8 mouse cellular contexts compared by ENCODE assay signal in genomic region chr4:139821491-139822160, GRCm38 (mm10). TPM values are rescaled to one million over a fixed set of nuclear protein-coding genes. Genes with fewer than 3 reads are reported as not detected.
A peak's percentile ranks its signal among the peaks of the same experiment; 100 is the strongest.
DNase-seq lines count a peak whose midpoint lies in the region; ATAC-seq and TF ChIP-seq lines count a peak whose summit lies in the region.

No protein-coding gene starts in this region.

- H3K27ac ChIP-seq in lung, embryonic 14.5 days (ENCODE audit: low read depth), result no peak overlapping the region
- H3K27ac ChIP-seq in forebrain, embryonic 10.5 days, result peak overlapping the region; percentile 85
- no peak overlapping the region for H3K27ac ChIP-seq in intestine, postnatal 0 days (ENCODE audit: low read depth, low read length)
- peak overlapping the region; percentile 53 for H3K27ac ChIP-seq in neural tube, embryonic 12.5 days

- no peaks in the 10 kb centered on the region for H3K9me3 ChIP-seq in lung, embryonic 14.5 days (ENCODE audit: low read depth, low read length)
- no peaks in the 10 kb centered on the region for H3K9me3 ChIP-seq in forebrain, embryonic 10.5 days
- no peaks in the 10 kb centered on the region for H3K9me3 ChIP-seq in intestine, postnatal 0 days (ENCODE audit: control insufficient read depth)
- no peaks in the 10 kb centered on the region for H3K9me3 ChIP-seq in neural tube, embryonic 12.5 days

- H3K4me3 ChIP-seq in lung, embryonic 14.5 days (ENCODE audit: low read depth, low read length), result peak overlapping the region; percentile 33
- H3K4me3 ChIP-seq in forebrain, embryonic 10.5 days, result peak overlapping the region; percentile 45
- peak overlapping the region; percentile 22 for H3K4me3 ChIP-seq in intestine, postnatal 0 days (ENCODE audit: low read depth, low read length)
- peak overlapping the region; percentile 37 for H3K4me3 ChIP-seq in neural tube, embryonic 12.5 days

- peak; percentile 48; the same call in 1 of the 2 replicates for ATAC-seq in lung, embryonic 14.5 days (ENCODE audit: insufficient read depth)
- ATAC-seq in intestine, postnatal 0 days, result no peak
- ATAC-seq in neural tube, embryonic 12.5 days (ENCODE audit: low FRiP score, low read depth), result peak; percentile 18; the same call in 1 of the 2 replicates
- no peak for ATAC-seq in megakaryocyte progenitor cell, adult 5-6 weeks (replicated peaks; ENCODE audit: poor library complexity)

- peaks cover 99% of the 10 kb centered on the region for H3K27me3 ChIP-seq in lung, embryonic 14.5 days (ENCODE audit: insufficient read depth, low read length)
- H3K27me3 ChIP-seq in forebrain, embryonic 10.5 days (ENCODE audit: poor library complexity, severe bottlenecking), result peaks cover 100% of the 10 kb centered on the region
- peaks cover 96% of the 10 kb centered on the region for H3K27me3 ChIP-seq in intestine, postnatal 0 days (replicated peaks; ENCODE audit: control insufficient read depth, insufficient read depth, low read length)
- H3K27me3 ChIP-seq in neural tube, embryonic 12.5 days (replicated peaks), result peaks cover 89% of the 10 kb centered on the region

- 0 out of 2 replicates have a peak overlapping the region, but pooled peaks have one; percentile 3 for H3K9ac ChIP-seq in lung, embryonic 14.5 days
- no peak overlapping the region for H3K9ac ChIP-seq in intestine, postnatal 0 days (ENCODE audit: low read depth, low read length)
- H3K9ac ChIP-seq in neural tube, embryonic 12.5 days, result peak overlapping the region; percentile 63

- H3K4me1 ChIP-seq in lung, embryonic 14.5 days (ENCODE audit: insufficient read depth), result no peaks in the 10 kb centered on the region
- H3K4me1 ChIP-seq in forebrain, embryonic 10.5 days, result peaks cover 99% of the 10 kb centered on the region
- H3K4me1 ChIP-seq in intestine, postnatal 0 days (replicated peaks; ENCODE audit: control insufficient read depth, insufficient read depth, low read length), result no peaks in the 10 kb centered on the region
- peaks cover 86% of the 10 kb centered on the region for H3K4me1 ChIP-seq in neural tube, embryonic 12.5 days

- no peak for TF ChIP-seq CTCF in lung, embryonic 14.5 days (IDR thresholded peaks at IDR 0.05; ENCODE audit: low read depth)
- no peak for TF ChIP-seq CTCF in intestine, postnatal 0 days (IDR thresholded peaks at IDR 0.05; ENCODE audit: low read depth)

- H3K36me3 ChIP-seq in lung, embryonic 14.5 days (ENCODE audit: insufficient read depth), result no peaks in the 10 kb centered on the region
- no peaks in the 10 kb centered on the region for H3K36me3 ChIP-seq in forebrain, embryonic 10.5 days (replicated peaks)
- no peaks in the 10 kb centered on the region for H3K36me3 ChIP-seq in intestine, postnatal 0 days (ENCODE audit: control insufficient read depth, insufficient read depth)
- no peaks in the 10 kb centered on the region for H3K36me3 ChIP-seq in neural tube, embryonic 12.5 days

- peak overlapping the region; percentile 50 for H3K4me2 ChIP-seq in lung, embryonic 14.5 days
- peak overlapping the region; percentile 35 for H3K4me2 ChIP-seq in intestine, postnatal 0 days (replicated peaks; ENCODE audit: low read depth)
- peak overlapping the region; percentile 67 for H3K4me2 ChIP-seq in neural tube, embryonic 12.5 days (replicated peaks)

- DNase-seq in lung, embryonic 14.5 days, result peak; percentile 50
- DNase-seq in lung, postnatal 36 days, result no peak
- DNase-seq in forebrain, embryonic 10.5 days (ENCODE audit: extremely low spot score, low spot score), result peak; percentile 79
- DNase-seq in layer of hippocampus, adult 9-10 months (ENCODE audit: low spot score), result no peak
- DNase-seq in thymus, postnatal 0 days (ENCODE audit: low spot score), result no peak

- under 1% methylated on average over 65 of the region's 65 CpGs for WGBS in lung, embryonic 14.5 days
- under 1% methylated on average over 65 of the region's 65 CpGs for WGBS in forebrain, embryonic 10.5 days
- under 1% methylated on average over 65 of the region's 65 CpGs for WGBS in intestine, postnatal 0 days
- WGBS in neural tube, embryonic 12.5 days, result under 1% methylated on average over 65 of the region's 65 CpGs

RNA-seq across cellular contexts. Expression of gene Pax7, which starts 11.7 kb away (rescaled TPM):
- polyA plus RNA-seq in lung, embryonic 14.5 days (2014; fragmentation: Nextera tagmentation; extraction: Ambion mirVana), result not detected in 2 replicates
- 2.2 and 2.4 TPM in 2 replicates for polyA plus RNA-seq in forebrain, embryonic 10.5 days (2016; fragmentation: Nextera tagmentation; extraction: Ambion mirVana)
- polyA plus RNA-seq in intestine, postnatal 0 days (2015; fragmentation: Nextera tagmentation; extraction: Ambion mirVana), result not detected in 2 replicates
- polyA plus RNA-seq in neural tube, embryonic 12.5 days (2016; fragmentation: Nextera tagmentation; extraction: Ambion mirVana), result 2.3 and 2.7 TPM in 2 replicates
- not detected in 2 replicates for total RNA-seq in megakaryocyte progenitor cell, adult 5-6 weeks (2015)
- not detected in 2 replicates for total RNA-seq in megakaryocyte progenitor cell, adult 5-6 weeks (2017)
- polyA plus RNA-seq in thymus, postnatal 0 days (2015; fragmentation: Nextera tagmentation; extraction: Ambion mirVana), result 0.04 and 0.09 TPM in 2 replicates

Comparison
In these comparisons a context has a peak if more than half of its experiments do, and no peak if none do; other contexts are left out.
1. DNase-seq: peak in lung, embryonic 14.5 days (single experiment) and forebrain, embryonic 10.5 days (single experiment); none in lung, postnatal 36 days (single experiment), layer of hippocampus, adult 9-10 months (single experiment) and thymus, postnatal 0 days (single experiment).
2. ATAC-seq: peak in lung, embryonic 14.5 days (single experiment) and neural tube, embryonic 12.5 days (single experiment); none in intestine, postnatal 0 days (single experiment) and megakaryocyte progenitor cell, adult 5-6 weeks (single experiment).
3. H3K27ac ChIP-seq: peak in forebrain, embryonic 10.5 days (single experiment) and neural tube, embryonic 12.5 days (single experiment); none in lung, embryonic 14.5 days (single experiment) and intestine, postnatal 0 days (single experiment).
4. Peak in every context shown above with its lines, with median percentiles within 50 percentile points of each other: H3K4me2 ChIP-seq and H3K4me3 ChIP-seq.